Mouse (Mus musculus) liver, embryonic 15.5 days (tissue): ENCODE data around the gene Scel. TPM values are rescaled to one million over a fixed set of nuclear protein-coding genes. Genes with fewer than 3 reads are reported as not detected.

ENCODE experiments used
- ATAC-seq: fragments of 200-750 bp; cut with Nextera tagmentation; 2 replicates; pipeline ENCODE4 v1.8.0; 2017; ENCODE audit warnings: moderate number of reproducible peaks, mild to moderate bottlenecking, moderate library complexity; ENCODE audit not compliant: insufficient read depth
- H3K27ac ChIP-seq: fragments of 300-500 bp; sonication (generic); replicated peaks from 2 replicates; pipeline ENCODE4 v1.5.1; 2015; ENCODE audit warnings: mild to moderate bottlenecking, inconsistent platforms
- H3K27me3 ChIP-seq: fragments of 300-500 bp; sonication (generic); 2 replicates; pipeline ENCODE4 v1.6.1; 2015; ENCODE audit warnings: mild to moderate bottlenecking, inconsistent platforms
- H3K36me3 ChIP-seq: fragments of 300-500 bp; sonication (generic); replicated peaks from 2 replicates; pipeline ENCODE4 v1.6.1; 2015; ENCODE audit warnings: moderate library complexity, mild to moderate bottlenecking, inconsistent platforms
- H3K4me1 ChIP-seq: fragments of 300-500 bp; sonication (generic); replicated peaks from 2 replicates; pipeline ENCODE4 v1.6.1; 2015; ENCODE audit warnings: inconsistent platforms
- H3K4me2 ChIP-seq: fragments of 300-500 bp; sonication (generic); 2 replicates; pipeline ENCODE4 v1.6.1; 2015; ENCODE audit warnings: moderate library complexity, mild to moderate bottlenecking, inconsistent platforms
- H3K4me3 ChIP-seq: fragments of 300-500 bp; sonication (generic); replicated peaks from 2 replicates; pipeline ENCODE4 v1.5.1; 2015; ENCODE audit warnings: mild to moderate bottlenecking, inconsistent platforms
- H3K9ac ChIP-seq: fragments of 300-500 bp; sonication (generic); 2 replicates; pipeline ENCODE4 v1.6.1; 2015; ENCODE audit warnings: moderate library complexity, mild to moderate bottlenecking, inconsistent platforms
- H3K9me3 ChIP-seq: fragments of 300-500 bp; sonication (generic); replicated peaks from 2 replicates; pipeline ENCODE4 v1.6.1; 2016; ENCODE audit warnings: inconsistent platforms
- WGBS: fragments of 180-500 bp; shearing (Covaris S2); methylation state at CpG from one replicate; pipeline ENCODE4 v1.1.7; 2015; ENCODE audit warnings: mixed read lengths; ENCODE audit not compliant: insufficient replicate concordance; 5-methylcytosine and 5-hydroxymethylcytosine counted together
- polyA plus RNA-seq: library from polyadenylated mRNA; unstranded; fragments of >200 nt; fragmentation: Nextera tagmentation; extraction: Ambion mirVana; gene quantifications from 2 replicates; pipeline ENCODE4 v1.2.1, GENCODE M21; 2015

Scel gene
- polyA plus RNA-seq, 1 experiment from 2014 or later: 0.14 TPM

DNA sequence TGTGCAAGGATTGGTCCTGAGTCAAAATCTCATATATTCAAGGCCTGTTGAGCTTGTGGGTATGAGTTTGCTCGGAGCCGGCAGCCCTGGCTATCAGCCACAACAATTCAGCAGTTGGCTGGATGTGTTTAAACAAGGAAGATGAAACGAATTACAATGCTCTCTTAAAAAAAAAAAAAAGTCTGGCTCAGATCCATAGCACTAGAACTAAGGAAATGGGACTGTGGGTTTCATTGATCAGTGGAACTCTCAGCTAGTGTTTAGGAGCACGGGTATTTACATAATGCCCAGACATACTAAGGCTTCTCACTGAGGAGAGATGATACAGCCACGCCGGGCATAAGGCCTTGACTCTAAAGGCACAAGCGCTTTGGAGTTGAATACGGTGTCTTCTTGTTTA lies 32.6 kb downstream of the Scel start:
- Histone ChIP-seq H3K9ac (no peak overlapping the region), H3K36me3 (no peaks in the 10 kb centered on the region), H3K27ac (no peak overlapping the region), H3K9me3 (no peaks in the 10 kb centered on the region), H3K4me1 (no peaks in the 10 kb centered on the region), H3K4me2 (no peak overlapping the region), H3K27me3 (no peaks in the 10 kb centered on the region), H3K4me3 (no peak overlapping the region)
- 60% methylated on average over 8 of the region's 8 CpGs for WGBS
- ATAC-seq: no peak

DNA sequence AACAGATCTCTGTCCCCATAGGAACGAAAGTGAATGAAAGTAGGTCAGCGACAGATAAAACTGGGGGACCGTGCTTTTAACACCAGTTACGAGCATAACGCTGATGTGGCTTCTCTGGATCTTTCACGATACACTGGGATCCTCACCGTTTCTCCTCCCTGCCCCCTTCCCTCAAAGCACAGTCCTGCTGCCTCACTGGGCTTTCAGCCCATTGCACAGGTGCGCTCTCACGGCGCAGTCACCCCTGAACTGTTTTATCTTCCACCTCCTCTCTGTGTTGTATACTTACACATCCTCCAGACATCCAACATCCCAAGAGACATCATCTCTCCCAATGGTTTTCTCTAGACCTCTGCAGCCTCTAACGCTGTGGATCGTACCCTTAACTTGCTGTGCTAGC lies 33.1 kb downstream of the Scel start:
- no peak overlapping the region for H3K4me2 ChIP-seq
- H3K4me1 ChIP-seq: no peaks in the 10 kb centered on the region
- H3K36me3 ChIP-seq: no peaks in the 10 kb centered on the region
- H3K9ac ChIP-seq: no peak overlapping the region
- no peak overlapping the region for H3K4me3 ChIP-seq
- no peaks in the 10 kb centered on the region for H3K9me3 ChIP-seq
- no peak overlapping the region for H3K27ac ChIP-seq
- no peak for ATAC-seq
- 79% methylated on average over 12 of the region's 12 CpGs for WGBS
- no peaks in the 10 kb centered on the region for H3K27me3 ChIP-seq

DNA sequence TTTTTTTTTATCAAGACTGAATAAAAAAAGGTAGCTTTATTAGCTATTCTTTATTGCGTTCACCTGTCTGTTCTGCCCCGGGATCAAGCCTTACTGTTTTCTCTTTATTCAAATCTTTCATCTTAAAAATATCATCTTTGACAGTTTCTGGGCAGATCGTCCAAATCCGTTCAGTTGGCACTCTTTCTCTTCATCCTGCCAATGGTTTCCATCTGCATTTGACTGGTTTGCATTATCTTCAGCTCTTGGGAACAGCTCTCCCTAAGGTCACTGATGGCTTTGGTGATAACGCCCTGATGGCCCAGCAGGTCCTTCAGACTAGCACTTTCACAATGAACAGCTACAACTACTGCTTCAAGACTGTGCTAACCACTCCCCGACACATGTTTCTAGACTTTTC lies 35.1 kb downstream of the Scel start:
- no peak for ATAC-seq
- H3K27me3 ChIP-seq: no peaks in the 10 kb centered on the region
- no peak overlapping the region for H3K4me3 ChIP-seq
- 60% methylated on average over 6 of the region's 6 CpGs for WGBS
- H3K9me3 ChIP-seq: no peaks in the 10 kb centered on the region
- no peak overlapping the region for H3K4me2 ChIP-seq
- H3K4me1 ChIP-seq: no peaks in the 10 kb centered on the region
- H3K27ac ChIP-seq: no peak overlapping the region
- H3K36me3 ChIP-seq: no peaks in the 10 kb centered on the region
- H3K9ac ChIP-seq: no peak overlapping the region

GRCm38 (mm10) chr14:103550480-103550879 lies 37.3 kb downstream of the Scel start:
- WGBS: 9% methylated on average over 8 of the region's 8 CpGs
- ATAC-seq: no peak; the same call in 1 of the 2 replicates
- Histone ChIP-seq H3K9me3 (no peaks in the 10 kb centered on the region), H3K27me3 (no peaks in the 10 kb centered on the region), H3K9ac (no peak overlapping the region), H3K36me3 (no peaks in the 10 kb centered on the region), H3K27ac (no peak overlapping the region), H3K4me1 (no peaks in the 10 kb centered on the region), H3K4me3 (no peak overlapping the region), H3K4me2 (no peak overlapping the region)

DNA sequence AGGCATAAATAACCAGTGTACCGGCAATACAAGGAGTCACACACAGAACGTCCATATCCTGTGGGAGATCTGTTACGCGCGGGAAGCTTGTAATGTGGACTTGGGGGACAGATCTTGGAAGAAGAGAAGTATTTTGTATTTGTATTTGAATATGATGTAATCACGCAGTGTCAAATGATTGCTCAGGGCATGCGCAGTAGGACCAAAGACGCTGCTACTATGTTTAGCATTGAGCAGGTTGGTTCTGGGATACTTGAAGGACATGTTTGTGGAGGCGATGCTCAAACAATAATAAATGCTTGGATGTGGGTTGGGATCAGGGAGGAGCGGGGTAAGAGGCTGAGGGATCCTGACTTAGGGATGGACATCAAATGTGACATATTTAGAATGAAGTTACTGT lies 37.8 kb downstream of the Scel start:
- 61% methylated on average over 10 of the region's 10 CpGs for WGBS

GRCm38 (mm10) chr14:103551921-103552320 lies 38.8 kb downstream of the Scel start:
- ATAC-seq: no peak
- Histone ChIP-seq H3K4me1 (no peaks in the 10 kb centered on the region), H3K36me3 (no peaks in the 10 kb centered on the region), H3K27me3 (no peaks in the 10 kb centered on the region), H3K4me3 (no peak overlapping the region), H3K27ac (no peak overlapping the region), H3K4me2 (no peak overlapping the region), H3K9ac (no peak overlapping the region), H3K9me3 (no peaks in the 10 kb centered on the region)
- WGBS: 56% methylated on average over 4 of the region's 4 CpGs

More for the DNA sequence above, 37.8 kb downstream of the Scel start:
- no peak for ATAC-seq
- Histone ChIP-seq H3K4me3 (no peak overlapping the region), H3K27me3 (no peaks in the 10 kb centered on the region), H3K4me2 (no peak overlapping the region), H3K9ac (no peak overlapping the region), H3K9me3 (no peaks in the 10 kb centered on the region), H3K36me3 (no peaks in the 10 kb centered on the region), H3K27ac (no peak overlapping the region), H3K4me1 (no peaks in the 10 kb centered on the region)

DNA sequence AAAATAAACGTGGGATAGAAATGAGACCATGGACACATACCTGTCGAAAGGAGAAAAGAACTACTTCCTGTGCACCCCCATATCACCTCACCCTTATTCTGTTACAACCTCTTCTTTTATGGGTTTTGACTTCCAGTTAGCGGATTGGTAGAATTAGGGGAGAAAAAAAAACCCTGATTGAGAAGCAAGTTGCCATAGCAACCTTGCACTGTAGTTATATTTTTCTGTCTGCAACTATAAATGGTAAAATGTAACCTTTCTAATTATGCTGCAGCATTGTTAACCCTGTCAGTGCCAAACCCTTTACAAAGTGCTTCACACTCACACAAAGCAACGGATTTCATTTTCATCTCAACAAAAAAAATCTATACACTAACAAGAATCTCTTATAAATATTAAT lies 39.2 kb downstream of the Scel start:
- H3K9ac ChIP-seq: no peak overlapping the region
- no peak for ATAC-seq
- WGBS: 56% methylated on average over 4 of the region's 4 CpGs

DNA sequence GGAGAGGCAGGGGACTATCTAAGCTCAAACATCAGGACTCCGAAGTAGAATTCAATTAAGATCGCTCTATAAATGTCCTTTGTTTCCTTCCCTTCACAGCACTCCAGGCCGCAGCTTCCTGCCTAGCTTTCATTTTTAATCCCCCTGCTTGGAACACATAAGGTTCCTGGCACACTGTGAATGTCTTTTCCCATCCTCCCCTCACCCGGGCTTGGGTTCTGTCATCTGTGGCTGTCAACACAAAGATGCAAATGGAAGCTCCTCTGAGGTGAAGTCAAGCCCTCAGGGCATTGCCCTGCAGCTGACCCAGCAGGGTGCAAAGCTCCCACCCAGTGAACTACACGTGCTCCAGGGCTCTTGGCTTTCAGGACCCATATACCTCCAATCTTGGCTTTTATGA lies 43.5 kb downstream of the Scel start:
- Histone ChIP-seq H3K27me3 (no peaks in the 10 kb centered on the region), H3K9me3 (no peaks in the 10 kb centered on the region), H3K9ac (no peak overlapping the region), H3K4me3 (no peak overlapping the region), H3K27ac (no peak overlapping the region), H3K36me3 (no peaks in the 10 kb centered on the region), H3K4me2 (no peak overlapping the region), H3K4me1 (no peaks in the 10 kb centered on the region)
- WGBS: 49% methylated on average over 5 of the region's 5 CpGs
- ATAC-seq: no peak

More for the DNA sequence above, 39.2 kb downstream of the Scel start:
- Histone ChIP-seq H3K4me3 (no peak overlapping the region), H3K27me3 (no peaks in the 10 kb centered on the region), H3K4me2 (no peak overlapping the region), H3K9me3 (no peaks in the 10 kb centered on the region), H3K36me3 (no peaks in the 10 kb centered on the region), H3K27ac (no peak overlapping the region), H3K4me1 (no peaks in the 10 kb centered on the region)

GRCm38 (mm10) chr14:103561383-103562096 lies 48.4 kb downstream of the Scel start:
- Histone ChIP-seq H3K4me1 (no peaks in the 10 kb centered on the region), H3K27me3 (no peaks in the 10 kb centered on the region), H3K4me3 (no peak overlapping the region), H3K9ac (no peak overlapping the region), H3K27ac (no peak overlapping the region), H3K36me3 (no peaks in the 10 kb centered on the region), H3K4me2 (no peak overlapping the region), H3K9me3 (no peaks in the 10 kb centered on the region)
- no peak for ATAC-seq
- 61% methylated on average over 8 of the region's 8 CpGs for WGBS

DNA sequence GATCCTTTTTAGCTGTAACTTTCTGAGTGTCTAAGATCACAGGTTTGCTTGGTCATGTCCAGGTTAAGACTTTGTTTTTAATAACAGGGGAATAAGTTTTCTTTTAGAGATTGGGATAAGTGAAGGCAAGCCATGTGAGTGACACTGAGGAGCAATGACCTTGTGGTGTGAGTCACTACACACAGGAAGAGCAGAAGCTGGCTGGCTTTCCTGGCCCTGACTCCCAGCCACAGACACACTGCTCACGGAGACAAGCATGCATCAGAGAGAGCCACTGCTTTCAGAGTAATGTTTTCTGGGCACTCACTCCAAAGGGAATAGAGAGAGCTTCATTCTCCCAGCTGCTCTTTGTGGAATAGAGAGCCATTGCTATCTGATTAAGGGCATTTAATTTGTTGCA lies 54.8 kb downstream of the Scel start:
- H3K4me1 ChIP-seq: no peaks in the 10 kb centered on the region
- H3K4me2 ChIP-seq: no peak overlapping the region
- H3K9ac ChIP-seq: no peak overlapping the region
- H3K4me3 ChIP-seq: no peak overlapping the region
- no peak overlapping the region for H3K27ac ChIP-seq
- ATAC-seq: no peak
- H3K36me3 ChIP-seq: no peaks in the 10 kb centered on the region
- 32% methylated on average over 1 of the region's 1 CpGs for WGBS
- H3K9me3 ChIP-seq: no peaks in the 10 kb centered on the region
- no peaks in the 10 kb centered on the region for H3K27me3 ChIP-seq

GRCm38 (mm10) chr14:103568433-103568832 lies 55.3 kb downstream of the Scel start:
- no peak overlapping the region for H3K27ac ChIP-seq
- 48% methylated on average over 2 of the region's 2 CpGs for WGBS
- H3K4me3 ChIP-seq: no peak overlapping the region
- H3K4me1 ChIP-seq: no peaks in the 10 kb centered on the region
- no peaks in the 10 kb centered on the region for H3K27me3 ChIP-seq
- no peak for ATAC-seq
- H3K4me2 ChIP-seq: no peak overlapping the region
- no peaks in the 10 kb centered on the region for H3K9me3 ChIP-seq
- H3K36me3 ChIP-seq: no peaks in the 10 kb centered on the region
- H3K9ac ChIP-seq: no peak overlapping the region
